Mouse (Mus musculus) kidney, adult 2 months (tissue): ENCODE measurements around the gene Stard13.

Source experiments
- CTCF ChIP-seq: fragments of 200-500 bp; conservative IDR thresholded peaks from 2 replicates; pipeline ENCODE4 v1.5.1; 2011; ENCODE audit warnings: low read depth, mild to moderate bottlenecking, control low read depth, low read length, moderate library complexity, mixed read lengths; ENCODE audit not compliant: insufficient read depth, insufficient read length
- POLR2A ChIP-seq: fragments of 200-500 bp; IDR thresholded peaks from one replicate; pipeline ENCODE4 v1.6.1; 2011; ENCODE audit warnings: low read depth, low read length, control low read depth

GRCm38 (mm10) chr5:151135965-151136364 lies 97.7 kb downstream of the Stard13 start:
- TF ChIP-seq POLR2A (no peak), CTCF (no peak)
